Mouse (Mus musculus) bone marrow macrophage, adult 2 months (primary cell): ENCODE results near the gene Rbks.

Experiments used
- CTCF ChIP-seq: IDR thresholded peaks from 2 replicates; pipeline ENCODE4 v1.5.1; 2012; ENCODE audit warnings: low read depth, mild to moderate bottlenecking, low read length, moderate library complexity
- POLR2A ChIP-seq: IDR thresholded peaks from 2 replicates; pipeline ENCODE4 v1.6.1; 2012; ENCODE audit warnings: mild to moderate bottlenecking, low read depth, low read length, borderline replicate concordance

- TF ChIP-seq CTCF, result no peak
- no peak for TF ChIP-seq POLR2A
Observed at GRCm38 (mm10) chr5:31698931-31699330, 1.5 kb upstream of the Rbks start.
